Mouse (Mus musculus) testis, adult 2 months (tissue): Measurements from ENCODE around the gene Serpinf2. TPM values are rescaled to one million over a fixed set of nuclear protein-coding genes. Genes with fewer than 3 reads are reported as not detected.

Experiments
- H3K27ac ChIP-seq: fragments of 200-500 bp; 2 replicates; pipeline ENCODE4 v1.5.1; 2012; ENCODE audit warnings: low read depth, low read length; ENCODE audit not compliant: control insufficient read depth, insufficient read depth
- H3K27me3 ChIP-seq: fragments of 200-500 bp; 2 replicates; pipeline ENCODE4 v1.6.1; 2012; ENCODE audit warnings: mild to moderate bottlenecking, low read length, moderate library complexity; ENCODE audit not compliant: control insufficient read depth, insufficient read depth
- H3K36me3 ChIP-seq: fragments of 200-500 bp; 2 replicates; pipeline ENCODE4 v1.6.1; 2012; ENCODE audit warnings: mild to moderate bottlenecking, low read length; ENCODE audit not compliant: control insufficient read depth, insufficient read depth
- H3K4me1 ChIP-seq: fragments of 200-500 bp; 2 replicates; pipeline ENCODE4 v1.6.1; 2012; ENCODE audit warnings: low read length; ENCODE audit not compliant: control insufficient read depth, insufficient read depth
- H3K4me3 ChIP-seq: fragments of 200-500 bp; 2 replicates; pipeline ENCODE4 v1.5.1; 2012; ENCODE audit warnings: low read depth, mild to moderate bottlenecking, low read length, moderate library complexity, mixed read lengths; ENCODE audit not compliant: control insufficient read depth
- CTCF ChIP-seq: fragments of 200-500 bp; IDR thresholded peaks from 2 replicates; pipeline ENCODE4 v1.5.1; 2012; ENCODE audit warnings: low read depth, mild to moderate bottlenecking, inconsistent platforms, low read length, moderate library complexity; ENCODE audit not compliant: control insufficient read depth, insufficient read depth, insufficient replicate concordance
- POLR2A ChIP-seq: fragments of 200-500 bp; IDR thresholded peaks from 2 replicates; pipeline ENCODE4 v1.6.1; 2012; ENCODE audit warnings: low read depth, mild to moderate bottlenecking, inconsistent platforms, low read length, moderate library complexity; ENCODE audit not compliant: control insufficient read depth
- polyA plus RNA-seq: library from polyadenylated mRNA; depleted of rRNA; stranded (reverse); fragments of >200 nt; gene quantifications from 2 replicates; pipeline ENCODE4 v1.2.3, GENCODE M21; 2012; rRNA removed

The Serpinf2 gene
- polyA plus RNA-seq, result 0.29 and 0.33 TPM in 2 replicates

- Histone ChIP-seq H3K36me3 (no peaks in the 10 kb centered on the region), H3K4me3 (no peak within 1 kb of the TSS), H3K27ac (no peak within 1 kb of the TSS), H3K27me3 (no peaks in the 10 kb centered on the region), H3K4me1 (no peaks in the 10 kb centered on the region)
- TF ChIP-seq POLR2A, result no peak
These were observed at the start of gene Serpinf2 for GRCm38 (mm10) chr11:75439363-75439762. Serpinf2 (minus strand) TSS chr11:75439591.

GRCm38 (mm10) chr11:75487496-75487895, 48.1 kb upstream of the Serpinf2 start:
- Histone ChIP-seq H3K36me3 (peaks cover 1% of the 10 kb centered on the region; the same call in 1 of the 2 replicates), H3K27ac (no peak overlapping the region), H3K4me1 (peaks cover 6% of the 10 kb centered on the region), H3K4me3 (peak overlapping the region; percentile 97), H3K27me3 (no peaks in the 10 kb centered on the region)
- TF ChIP-seq POLR2A (no peak), CTCF (no peak)

GRCm38 (mm10) chr11:75486601-75487285, 47.4 kb upstream of the Serpinf2 start, which contains the start of gene Prpf8:
Prpf8 (plus strand) TSS chr11:75486816.
- H3K27me3 ChIP-seq, result no peaks in the 10 kb centered on the region
- peak within 1 kb of the TSS; percentile 97 for H3K4me3 ChIP-seq
- H3K36me3 ChIP-seq, result peaks cover 1% of the 10 kb centered on the region; the same call in 1 of the 2 replicates
- peak within 1 kb of the TSS; percentile 88 for H3K27ac ChIP-seq
- peak; percentile 95 for TF ChIP-seq POLR2A
- no peak for TF ChIP-seq CTCF
- peaks cover 6% of the 10 kb centered on the region for H3K4me1 ChIP-seq

- no peaks in the 10 kb centered on the region for H3K27me3 ChIP-seq
- no peak overlapping the region; the same call in 1 of the 2 replicates for H3K4me3 ChIP-seq
- no peak for TF ChIP-seq CTCF
- no peak for TF ChIP-seq POLR2A
- H3K36me3 ChIP-seq, result peaks cover 1% of the 10 kb centered on the region; the same call in 1 of the 2 replicates
- peaks cover 6% of the 10 kb centered on the region for H3K4me1 ChIP-seq
- no peak overlapping the region for H3K27ac ChIP-seq
These were observed 46.8 kb upstream of the Serpinf2 start for GRCm38 (mm10) chr11:75486192-75486591.

- TF ChIP-seq POLR2A (no peak), CTCF (no peak)
- Histone ChIP-seq H3K36me3 (no peaks in the 10 kb centered on the region), H3K27ac (no peak overlapping the region), H3K4me1 (peaks cover 7% of the 10 kb centered on the region), H3K27me3 (no peaks in the 10 kb centered on the region), H3K4me3 (no peak overlapping the region; the same call in 1 of the 2 replicates)
These were observed 34.0 kb upstream of the Serpinf2 start for GRCm38 (mm10) chr11:75473376-75473775.

GRCm38 (mm10) chr11:75472469-75473081, 33.2 kb upstream of the Serpinf2 start:
- Histone ChIP-seq H3K27me3 (no peaks in the 10 kb centered on the region), H3K27ac (no peak overlapping the region), H3K4me1 (peaks cover 12% of the 10 kb centered on the region), H3K4me3 (no peak overlapping the region), H3K36me3 (no peaks in the 10 kb centered on the region)
- no peak for TF ChIP-seq POLR2A
- TF ChIP-seq CTCF, result no peak

- Histone ChIP-seq H3K36me3 (no peaks in the 10 kb centered on the region), H3K27me3 (no peaks in the 10 kb centered on the region), H3K4me3 (no peak overlapping the region), H3K27ac (no peak overlapping the region), H3K4me1 (peaks cover 13% of the 10 kb centered on the region)
- TF ChIP-seq CTCF, result no peak
- TF ChIP-seq POLR2A, result no peak
These were observed 31.3 kb upstream of the Serpinf2 start for GRCm38 (mm10) chr11:75470675-75471074.
